Mouse (Mus musculus) heart, adult 2 months (tissue): ENCODE results near the gene Tacc2. TPM values are rescaled to one million over a fixed set of nuclear protein-coding genes. Genes with fewer than 3 reads are reported as not detected.
A peak's percentile ranks its signal among the peaks of the same experiment; 100 is the strongest.

Experiments used
- DNase-seq, 2 experiments: peaks; one replicate each; pipeline ENCODE4 v3.0.0; 2021
- H3K27ac ChIP-seq: fragments of 200-600 bp; 2 replicates; pipeline ENCODE4 v1.8.1; 2022
- H3K27me3 ChIP-seq: fragments of 200-500 bp; 2 replicates; pipeline ENCODE4 v1.6.1; 2012; ENCODE audit warnings: mild to moderate bottlenecking, low read length, inconsistent platforms, mixed read lengths; ENCODE audit not compliant: control insufficient read depth, insufficient read depth
- H3K36me3 ChIP-seq: fragments of 200-500 bp; 2 replicates; pipeline ENCODE4 v1.6.1; 2012; ENCODE audit warnings: low read length, inconsistent platforms; ENCODE audit not compliant: control insufficient read depth, insufficient read depth
- H3K4me1 ChIP-seq: fragments of 200-500 bp; 2 replicates; pipeline ENCODE4 v1.6.1; 2011; ENCODE audit warnings: low read length; ENCODE audit not compliant: control insufficient read depth, insufficient read depth
- H3K4me3 ChIP-seq: fragments of 200-600 bp; 2 replicates; pipeline ENCODE4 v1.8.1; 2022
- H3K79me2 ChIP-seq: fragments of 200-500 bp; replicated peaks from 2 replicates; pipeline ENCODE4 v1.6.1; 2012; ENCODE audit warnings: mild to moderate bottlenecking, inconsistent platforms, low read length, moderate library complexity, mixed read lengths; ENCODE audit not compliant: control insufficient read depth, insufficient read depth
- H3K9ac ChIP-seq: fragments of 200-500 bp; 2 replicates; pipeline ENCODE4 v1.6.1; 2012; ENCODE audit warnings: low read depth, mild to moderate bottlenecking, control low read depth, inconsistent platforms, low read length, mixed read lengths
- CTCF ChIP-seq: fragments of 200-600 bp; IDR thresholded peaks from 2 replicates; pipeline ENCODE4 v1.8.1; 2022; ENCODE audit warnings: antibody characterized with exemption, mild to moderate bottlenecking, moderate library complexity
- EP300 ChIP-seq: fragments of 200-500 bp; IDR thresholded peaks from 2 replicates; pipeline ENCODE4 v1.6.1; 2011; ENCODE audit warnings: low read depth, low read length, control low read depth; ENCODE audit not compliant: insufficient read depth
- POLR2A ChIP-seq: fragments of 200-500 bp; IDR thresholded peaks from 2 replicates; pipeline ENCODE4 v1.6.1; 2011; ENCODE audit warnings: mild to moderate bottlenecking, low read depth, low read length, control low read depth; ENCODE audit not compliant: insufficient read depth
- WGBS: fragments of 180-500 bp; shearing (Covaris S2); methylation state at CpG from one replicate; pipeline ENCODE4 v1.1.7; 2018; 5-methylcytosine and 5-hydroxymethylcytosine counted together
- intact Hi-C: fragments of 180-260 bp; cut with DNase I; formaldehyde crosslinking; loops from one replicate; pipeline ENCODE4 v1.15.1; 2025
- polyA plus RNA-seq: library from polyadenylated mRNA; depleted of rRNA; stranded (reverse); fragments of >200 nt; gene quantifications from 2 replicates; pipeline ENCODE4 v1.2.3, GENCODE M21; 2012
- total RNA-seq, 2 experiments: library from RNA; stranded (reverse); gene quantifications; 2 replicates each; pipeline ENCODE4 v1.2.3; 2021

The Tacc2 gene
- total and polyA plus RNA-seq, 3 experiments, result 117 to 480 (median 339) TPM

DNA sequence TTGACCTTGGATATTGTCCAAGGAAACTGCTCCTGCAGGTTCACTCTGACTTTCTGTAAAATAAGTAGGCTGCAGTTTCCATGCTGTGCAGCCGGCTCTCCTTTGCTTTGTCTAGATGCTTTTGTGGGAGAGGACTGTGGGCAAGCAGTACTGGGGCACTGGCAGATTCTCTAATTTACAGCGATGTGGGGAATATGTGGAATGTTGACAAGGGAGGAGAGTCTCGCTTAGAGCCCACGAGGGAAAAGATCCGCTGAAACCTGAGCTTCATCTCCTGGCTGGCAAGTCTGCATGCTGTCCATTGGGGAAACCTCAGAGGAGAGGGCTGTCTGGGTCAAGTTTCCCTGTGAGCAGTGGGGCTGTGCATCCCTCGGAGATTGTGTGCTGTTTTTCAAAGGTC, 60.6 kb downstream of the Tacc2 start:
- H3K79me2 ChIP-seq, result no peaks in the 10 kb centered on the region
- no peaks in the 10 kb centered on the region for H3K36me3 ChIP-seq
- H3K27ac ChIP-seq, result no peak overlapping the region
- intact Hi-C loops, result no loop called here
- H3K27me3 ChIP-seq, result no peaks in the 10 kb centered on the region
- H3K9ac ChIP-seq, result no peak overlapping the region
- peaks cover 2% of the 10 kb centered on the region; the same call in 1 of the 2 replicates for H3K4me1 ChIP-seq
- 63% methylated on average over 6 of the region's 6 CpGs for WGBS
- no peak for DNase-seq
- H3K4me3 ChIP-seq, result no peak overlapping the region
- no peak for TF ChIP-seq POLR2A
- TF ChIP-seq CTCF, result no peak
- no peak for TF ChIP-seq EP300

DNA sequence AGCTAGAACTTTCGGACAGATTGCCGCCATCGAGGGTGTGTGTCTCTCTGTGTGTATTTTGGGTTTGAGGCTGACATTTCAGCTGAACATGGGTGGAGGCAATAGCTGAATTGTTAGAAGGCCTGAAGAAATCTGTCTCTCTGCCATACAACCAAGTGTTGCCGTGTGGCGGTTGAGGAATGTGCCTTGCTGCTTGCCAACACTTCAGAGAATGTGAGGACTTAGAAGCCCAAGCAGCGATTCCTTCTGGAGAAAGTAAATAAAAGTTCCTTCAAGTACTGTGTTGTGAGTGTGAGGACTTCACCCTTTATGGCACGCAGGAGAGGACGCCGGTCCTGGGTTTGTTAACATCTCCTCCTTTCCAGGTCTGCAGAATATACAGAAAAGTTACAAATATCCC, 63.4 kb downstream of the Tacc2 start:
- Histone ChIP-seq H3K79me2 (no peaks in the 10 kb centered on the region), H3K9ac (no peak overlapping the region), H3K27me3 (no peaks in the 10 kb centered on the region), H3K4me3 (no peak overlapping the region), H3K36me3 (0 out of 2 replicates have a peak, but pooled peaks cover 2% of the 10 kb centered on the region), H3K27ac (no peak overlapping the region), H3K4me1 (peaks cover 4% of the 10 kb centered on the region)
- intact Hi-C loops, result no loop called here
- DNase-seq, result no peak
- WGBS, result 65% methylated on average over 9 of the region's 9 CpGs
- TF ChIP-seq POLR2A, result no peak
- 0 out of 2 replicates have a peak, but pooled peaks have one; percentile 10 for TF ChIP-seq EP300

DNA sequence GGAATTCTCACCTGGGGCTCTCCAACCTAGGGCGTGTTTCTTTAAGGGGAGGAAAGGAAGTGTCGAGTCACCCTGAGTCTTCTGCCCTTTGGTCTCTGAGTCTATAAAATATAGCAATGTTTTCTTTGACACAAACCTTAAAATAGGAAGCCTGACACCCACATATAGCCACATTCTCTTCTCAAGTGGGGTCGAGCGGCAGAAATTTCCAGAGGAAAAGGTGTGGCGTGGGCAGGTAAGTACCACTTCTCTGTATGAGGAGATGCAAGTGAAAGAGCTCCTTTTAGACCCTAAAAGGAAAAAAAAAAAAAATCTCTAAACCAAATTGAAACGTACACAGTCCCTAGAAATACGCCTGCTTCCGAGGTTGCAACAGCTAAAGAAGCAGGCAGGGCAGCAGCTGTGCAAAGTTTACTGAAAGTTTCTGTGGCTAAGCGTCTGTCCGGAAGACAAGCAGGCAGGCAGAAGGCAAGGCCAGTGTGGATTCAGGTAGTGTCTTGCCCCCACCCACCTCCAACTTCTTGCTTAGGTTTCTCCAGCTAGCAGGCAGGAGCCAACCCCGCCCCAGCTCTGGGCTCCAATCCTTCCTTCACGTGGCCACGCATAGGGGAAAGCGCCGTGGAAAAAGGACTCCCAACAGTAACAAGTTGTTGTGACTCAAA, 68.2 kb downstream of the Tacc2 start:
- Histone ChIP-seq H3K27ac (peak overlapping the region; percentile 96), H3K36me3 (peaks cover 19% of the 10 kb centered on the region), H3K79me2 (peaks cover 4% of the 10 kb centered on the region), H3K4me3 (peak overlapping the region; percentile 86), H3K4me1 (peaks cover 32% of the 10 kb centered on the region), H3K9ac (peak overlapping the region; percentile 83), H3K27me3 (no peaks in the 10 kb centered on the region)
- intact Hi-C loops, result loop anchor here (5.0 kb wide), 1 partner anchor 98 kb away; no protein-coding TSS in a partner anchor
- DNase-seq, result no peak
- WGBS, result 16% methylated on average over 15 of the region's 15 CpGs
- TF ChIP-seq CTCF (no peak), POLR2A (no peak), EP300 (no peak)

DNA sequence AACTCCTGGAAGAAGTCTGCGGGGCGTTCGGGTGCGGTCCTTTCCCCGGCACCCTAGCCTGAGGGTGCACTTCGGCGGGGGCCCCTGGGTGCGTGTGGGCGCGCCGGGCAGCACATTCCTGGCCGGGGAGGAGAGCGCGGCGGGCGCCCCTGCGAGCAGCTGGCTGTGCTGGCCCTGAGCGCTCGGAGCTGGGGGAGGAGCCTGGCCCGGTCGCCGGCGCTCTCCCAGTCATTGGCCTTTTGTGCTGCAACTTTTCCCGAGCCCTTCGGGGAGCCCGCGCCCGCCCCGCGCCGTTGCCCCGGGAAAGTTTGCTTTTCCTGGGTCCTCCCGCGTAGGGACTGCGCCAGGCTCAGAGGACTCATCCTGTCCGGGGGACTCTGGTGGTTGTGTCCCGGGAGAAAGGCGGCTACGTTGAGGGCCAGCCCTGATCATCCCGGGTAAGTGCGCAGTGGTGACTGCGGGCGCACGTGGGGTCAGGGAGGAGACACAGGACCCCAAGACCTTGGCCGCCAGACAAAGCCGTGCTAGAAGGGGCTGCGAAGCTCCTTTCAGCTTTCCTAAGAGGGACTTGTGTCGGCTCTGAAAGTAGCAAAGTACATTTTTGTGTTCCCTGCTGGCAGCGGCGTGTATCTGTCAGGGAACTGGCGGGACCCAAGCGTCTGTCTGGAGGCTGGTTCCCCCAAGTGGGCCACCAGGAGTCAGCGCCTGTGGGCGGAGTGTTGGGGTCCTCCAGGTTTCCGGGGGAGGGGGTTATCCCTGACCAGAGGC, 68.9 kb downstream of the Tacc2 start:
- peak; percentile 90 to 91 for DNase-seq
- peak overlapping the region; percentile 96 for H3K27ac ChIP-seq
- peaks cover 4% of the 10 kb centered on the region for H3K79me2 ChIP-seq
- H3K4me1 ChIP-seq, result peaks cover 34% of the 10 kb centered on the region
- TF ChIP-seq EP300 (no peak), POLR2A (no peak), CTCF (peak; percentile 31)
- H3K9ac ChIP-seq, result peak overlapping the region; percentile 83
- WGBS, result under 1% methylated on average over 53 of the region's 55 CpGs
- intact Hi-C loops, result loop anchor here (1.0 to 5.0 kb wide), 2 partner anchors 25 to 99 kb away; no protein-coding TSS in a partner anchor
- H3K4me3 ChIP-seq, result peak overlapping the region; percentile 86
- H3K36me3 ChIP-seq, result peaks cover 19% of the 10 kb centered on the region
- no peaks in the 10 kb centered on the region for H3K27me3 ChIP-seq

DNA sequence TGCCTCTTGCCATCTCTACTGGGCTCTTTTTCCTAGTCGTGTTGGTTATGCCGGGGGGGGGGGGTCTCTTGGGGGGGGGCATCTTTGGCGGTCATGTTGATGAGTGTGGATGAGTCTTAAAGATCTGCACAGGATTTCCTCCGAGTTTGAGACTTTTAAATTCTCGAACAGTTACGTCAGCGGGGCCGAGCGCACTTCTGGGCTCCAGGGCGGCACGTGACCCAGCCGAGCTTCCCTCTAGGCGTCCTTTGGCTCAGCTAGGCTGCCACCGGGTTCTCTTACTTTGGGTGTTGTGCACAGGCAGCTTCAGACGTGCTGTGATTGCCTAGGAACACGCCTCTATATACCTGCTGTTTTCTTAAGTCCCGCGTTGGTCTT, 69.5 kb downstream of the Tacc2 start:
- Histone ChIP-seq H3K27me3 (no peaks in the 10 kb centered on the region), H3K36me3 (peaks cover 19% of the 10 kb centered on the region), H3K4me1 (peaks cover 34% of the 10 kb centered on the region), H3K79me2 (peaks cover 5% of the 10 kb centered on the region), H3K9ac (peak overlapping the region; percentile 83), H3K27ac (peak overlapping the region; percentile 96), H3K4me3 (peak overlapping the region; percentile 86)
- under 1% methylated on average over 18 of the region's 18 CpGs for WGBS
- peak; percentile 83 to 90 for DNase-seq
- intact Hi-C loops, result loop anchor here (1.0 to 5.0 kb wide), 2 partner anchors 25 to 99 kb away; no protein-coding TSS in a partner anchor
- TF ChIP-seq CTCF (no peak), POLR2A (peak; percentile 71), EP300 (peak; percentile 54; the same call in 1 of the 2 replicates)

DNA sequence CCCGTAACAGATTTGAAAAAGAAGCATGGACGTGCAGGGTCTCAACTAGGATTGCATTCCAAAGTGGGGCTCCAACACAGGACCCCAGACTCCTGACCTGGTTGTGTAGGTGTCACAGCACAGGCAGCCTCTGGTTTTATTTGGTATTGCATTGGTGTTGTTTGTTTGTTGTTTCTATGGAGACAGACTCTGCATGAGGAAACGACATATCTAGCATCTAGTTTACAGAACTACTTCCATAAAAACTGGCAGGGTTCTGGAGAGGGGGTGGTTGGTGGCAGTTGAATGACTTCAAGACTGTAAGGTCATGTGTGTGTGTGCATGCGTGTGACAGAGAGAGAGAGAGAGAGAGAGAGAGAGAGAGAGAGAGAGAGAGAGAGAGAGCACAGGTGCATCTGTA, 70.8 kb downstream of the Tacc2 start:
- no peaks in the 10 kb centered on the region for H3K27me3 ChIP-seq
- no peak overlapping the region for H3K9ac ChIP-seq
- H3K4me3 ChIP-seq, result peak overlapping the region; percentile 86; the same call in 1 of the 2 replicates
- H3K4me1 ChIP-seq, result peaks cover 38% of the 10 kb centered on the region
- H3K36me3 ChIP-seq, result peaks cover 23% of the 10 kb centered on the region
- no peak for DNase-seq
- TF ChIP-seq POLR2A (no peak), CTCF (peak; percentile 27; the same call in 1 of the 2 replicates), EP300 (no peak)
- H3K27ac ChIP-seq, result peak overlapping the region; percentile 96
- 37% methylated on average over 4 of the region's 4 CpGs for WGBS
- peaks cover 9% of the 10 kb centered on the region for H3K79me2 ChIP-seq
- intact Hi-C loops, result loop anchor here (5.0 kb wide), 1 partner anchor 101 kb away; no protein-coding TSS in a partner anchor
